Mouse (Mus musculus) midbrain, embryonic 12.5 days (tissue): ENCODE measurements around the gene Serpinh1. TPM values are rescaled to one million over a fixed set of nuclear protein-coding genes. Genes with fewer than 3 reads are reported as not detected.

ENCODE experiments used
- polyA plus RNA-seq: library from polyadenylated mRNA; unstranded; fragments of >200 nt; fragmentation: Nextera tagmentation; extraction: Ambion mirVana; gene quantifications from 2 replicates; pipeline ENCODE4 v1.2.1, GENCODE M21; 2016

Serpinh1 gene
- polyA plus RNA-seq, 1 experiment from 2014 or later, result 557 TPM

Other genes starting within 250 kb of the Serpinh1 start
- 15.7 and 16.4 TPM in 2 replicates for gene Uvrag, start 212.1 kb downstream of the Serpinh1 start, polyA plus RNA-seq
- gene Dgat2, start 170.5 kb downstream of the Serpinh1 start, polyA plus RNA-seq, result 9.6 and 9.7 TPM in 2 replicates
- 5.5 and 5.6 TPM in 2 replicates for gene Mogat2, start 114.6 kb downstream of the Serpinh1 start, polyA plus RNA-seq
- 87.5 and 98.6 TPM in 2 replicates for gene Map6, start 85.8 kb downstream of the Serpinh1 start, polyA plus RNA-seq
- gene Gdpd5, start 28.2 kb upstream of the Serpinh1 start, polyA plus RNA-seq, result 32.7 and 32.9 TPM in 2 replicates
- gene Klhl35, start 112.8 kb upstream of the Serpinh1 start, polyA plus RNA-seq, result 37.4 and 38.1 TPM in 2 replicates
- 555 and 561 TPM in 2 replicates for gene Rps3, start 130.5 kb upstream of the Serpinh1 start, polyA plus RNA-seq
- 13.4 and 14.1 TPM in 2 replicates for gene Arrb1, start 182.2 kb upstream of the Serpinh1 start, polyA plus RNA-seq